Mouse (Mus musculus) E14TG2a.4 (cell line): ENCODE results near the gene Dnajc9.

Experiments
- CTCF ChIP-seq: conservative IDR thresholded peaks from 2 replicates; pipeline ENCODE4 v1.5.1; 2014; ENCODE audit warnings: low read length
- NANOG ChIP-seq: IDR thresholded peaks from 2 replicates; pipeline ENCODE4 v1.6.1; 2014; ENCODE audit warnings: borderline replicate concordance, low read length, mixed read lengths

- TF ChIP-seq CTCF: no peak
- TF ChIP-seq NANOG: no peak
Observed at GRCm38 (mm10) chr14:20431726-20432125, 43.0 kb upstream of the Dnajc9 start.
